16 mouse cellular contexts compared by ENCODE assay signal in genomic region chr15:36398099-36398982, GRCm38 (mm10).
DNase-seq lines count a peak whose midpoint lies in the region; ATAC-seq and TF ChIP-seq lines count a peak whose summit lies in the region.
"Had no signal": no experiment of that assay in that cellular context is flagged by ENCODE, and none has a peak within 500 bp of the region (broad histone marks: within the 10 kb centered on the region; RNA-seq: fewer than 3 reads in every experiment).

No protein-coding gene starts in this region.

- TF ChIP-seq CTCF in forebrain, postnatal 0 days (IDR thresholded peaks at IDR 0.05; ENCODE audit: low read depth), result no peak

- H3K27ac ChIP-seq in forebrain, postnatal 0 days (ENCODE audit: low read depth, low read length), result peak overlapping the region; percentile 66; the same call in 1 of the 2 replicates
- no peak overlapping the region for H3K27ac ChIP-seq in forebrain, embryonic 13.5 days
- H3K27ac ChIP-seq in limb, embryonic 13.5 days, result no peak overlapping the region
- H3K27ac ChIP-seq in limb, embryonic 10.5 days, result no peak overlapping the region
- H3K27ac ChIP-seq in embryonic facial prominence, embryonic 14.5 days (replicated peaks; ENCODE audit: low read depth, low read length), result no peak overlapping the region
- H3K27ac ChIP-seq in midbrain, embryonic 16.5 days (ENCODE audit: low read length), result peak overlapping the region; percentile 41; the same call in 1 of the 2 replicates
- H3K27ac ChIP-seq: macrophage had no signal

- no peaks in the 10 kb centered on the region for H3K9me3 ChIP-seq in forebrain, postnatal 0 days (ENCODE audit: low read length)
- H3K9me3 ChIP-seq in forebrain, embryonic 13.5 days (replicated peaks), result no peaks in the 10 kb centered on the region
- no peaks in the 10 kb centered on the region for H3K9me3 ChIP-seq in limb, embryonic 13.5 days
- no peaks in the 10 kb centered on the region for H3K9me3 ChIP-seq in limb, embryonic 10.5 days (replicated peaks)
- no peaks in the 10 kb centered on the region for H3K9me3 ChIP-seq in embryonic facial prominence, embryonic 14.5 days (ENCODE audit: control insufficient read depth, low read length)
- H3K9me3 ChIP-seq in midbrain, embryonic 16.5 days (replicated peaks; ENCODE audit: control insufficient read depth, low read length, poor library complexity, severe bottlenecking), result no peaks in the 10 kb centered on the region

- peak; percentile 74 for ATAC-seq in forebrain, postnatal 0 days
- ATAC-seq in forebrain, embryonic 13.5 days, result no peak
- peak; percentile 32; the same call in 1 of the 2 replicates for ATAC-seq in limb, embryonic 13.5 days (ENCODE audit: low FRiP score, low read depth)
- peak; percentile 31; the same call in 1 of the 2 replicates for ATAC-seq in embryonic facial prominence, embryonic 14.5 days (ENCODE audit: low read depth)
- ATAC-seq in midbrain, embryonic 16.5 days, result peak; percentile 75
- ATAC-seq: inflammation-experienced regulatory T-cells, adult 6 months; Patski had no signal

- peak; percentile 56 for DNase-seq in forebrain, postnatal 0 days
- no peak for DNase-seq in limb, embryonic 10.5 days (ENCODE audit: low spot score)
- peak; percentile 57 for DNase-seq in embryonic facial prominence, embryonic 14.5 days (ENCODE audit: low spot score)
- no peak for DNase-seq in kidney, postnatal 25 days
- DNase-seq in ovary, postnatal 10 days (ENCODE audit: low spot score), result no peak
- DNase-seq: B cell, adult 2 months; cerebellum, adult 11-12 months; liver; lung, adult 18-20 months; thymus, adult 18-20 months had no signal

- H3K9ac ChIP-seq in forebrain, postnatal 0 days, result no peak overlapping the region
- no peak overlapping the region for H3K9ac ChIP-seq in forebrain, embryonic 13.5 days
- H3K9ac ChIP-seq in limb, embryonic 13.5 days, result no peak overlapping the region
- H3K9ac ChIP-seq in embryonic facial prominence, embryonic 14.5 days (ENCODE audit: low read depth, low read length), result no peak overlapping the region
- H3K9ac ChIP-seq in midbrain, embryonic 16.5 days (ENCODE audit: low read depth, low read length), result no peak overlapping the region

- WGBS in forebrain, postnatal 0 days, result 52% methylated on average over 9 of the region's 9 CpGs
- 72% methylated on average over 9 of the region's 9 CpGs for WGBS in forebrain, embryonic 13.5 days
- 63% methylated on average over 9 of the region's 9 CpGs for WGBS in limb, embryonic 13.5 days
- WGBS in limb, embryonic 10.5 days, result 80% methylated on average over 9 of the region's 9 CpGs
- WGBS in embryonic facial prominence, embryonic 14.5 days, result 56% methylated on average over 9 of the region's 9 CpGs
- WGBS in midbrain, embryonic 16.5 days, result 59% methylated on average over 9 of the region's 9 CpGs

- no peak overlapping the region for H3K4me3 ChIP-seq in forebrain, postnatal 0 days (ENCODE audit: low read depth, low read length)
- H3K4me3 ChIP-seq in forebrain, embryonic 13.5 days, result no peak overlapping the region
- H3K4me3 ChIP-seq in limb, embryonic 13.5 days, result no peak overlapping the region
- H3K4me3 ChIP-seq in limb, embryonic 10.5 days, result no peak overlapping the region
- H3K4me3 ChIP-seq in embryonic facial prominence, embryonic 14.5 days (ENCODE audit: low read depth, low read length), result no peak overlapping the region
- H3K4me3 ChIP-seq in midbrain, embryonic 16.5 days (ENCODE audit: low read depth, low read length), result no peak overlapping the region

- H3K27me3 ChIP-seq in forebrain, postnatal 0 days (ENCODE audit: insufficient read depth, low read length), result no peaks in the 10 kb centered on the region
- H3K27me3 ChIP-seq in forebrain, embryonic 13.5 days, result no peaks in the 10 kb centered on the region
- H3K27me3 ChIP-seq in limb, embryonic 13.5 days, result no peaks in the 10 kb centered on the region
- H3K27me3 ChIP-seq in limb, embryonic 10.5 days (ENCODE audit: low read depth, poor library complexity, severe bottlenecking), result no peaks in the 10 kb centered on the region
- H3K27me3 ChIP-seq in embryonic facial prominence, embryonic 14.5 days (replicated peaks; ENCODE audit: control insufficient read depth, insufficient read depth, low read length), result no peaks in the 10 kb centered on the region
- H3K27me3 ChIP-seq in midbrain, embryonic 16.5 days (ENCODE audit: control insufficient read depth, insufficient read depth, low read depth, low read length), result no peaks in the 10 kb centered on the region
- H3K27me3 ChIP-seq: Patski had no signal

- H3K4me2 ChIP-seq in forebrain, postnatal 0 days (ENCODE audit: low read depth), result no peak overlapping the region
- H3K4me2 ChIP-seq in forebrain, embryonic 13.5 days, result no peak overlapping the region
- H3K4me2 ChIP-seq in limb, embryonic 13.5 days (replicated peaks), result no peak overlapping the region
- H3K4me2 ChIP-seq in embryonic facial prominence, embryonic 14.5 days (ENCODE audit: low read depth, low read length), result no peak overlapping the region
- no peak overlapping the region for H3K4me2 ChIP-seq in midbrain, embryonic 16.5 days (ENCODE audit: low read length)

- H3K36me3 ChIP-seq in forebrain, postnatal 0 days (ENCODE audit: insufficient read depth), result no peaks in the 10 kb centered on the region
- H3K36me3 ChIP-seq in forebrain, embryonic 13.5 days (ENCODE audit: poor library complexity, severe bottlenecking), result no peaks in the 10 kb centered on the region
- no peaks in the 10 kb centered on the region for H3K36me3 ChIP-seq in limb, embryonic 13.5 days
- no peaks in the 10 kb centered on the region for H3K36me3 ChIP-seq in limb, embryonic 10.5 days
- no peaks in the 10 kb centered on the region for H3K36me3 ChIP-seq in embryonic facial prominence, embryonic 14.5 days (ENCODE audit: control insufficient read depth, insufficient read depth, low read length)
- no peaks in the 10 kb centered on the region for H3K36me3 ChIP-seq in midbrain, embryonic 16.5 days (ENCODE audit: control insufficient read depth, insufficient read depth, low read length)

- H3K4me1 ChIP-seq in forebrain, postnatal 0 days (ENCODE audit: insufficient read depth), result 0 out of 2 replicates have a peak, but pooled peaks cover 3% of the 10 kb centered on the region
- H3K4me1 ChIP-seq in forebrain, embryonic 13.5 days, result peaks cover 25% of the 10 kb centered on the region
- H3K4me1 ChIP-seq in limb, embryonic 13.5 days, result peaks cover 19% of the 10 kb centered on the region
- H3K4me1 ChIP-seq in limb, embryonic 10.5 days, result no peaks in the 10 kb centered on the region
- peaks cover 18% of the 10 kb centered on the region; the same call in 1 of the 2 replicates for H3K4me1 ChIP-seq in embryonic facial prominence, embryonic 14.5 days (ENCODE audit: control insufficient read depth, insufficient read depth, low read length)
- peaks cover 8% of the 10 kb centered on the region for H3K4me1 ChIP-seq in midbrain, embryonic 16.5 days (ENCODE audit: control insufficient read depth, insufficient read depth, low read length)

Comparison
In these comparisons a context has a peak if more than half of its experiments do, and no peak if none do; other contexts are left out.
1. H3K27ac ChIP-seq: peak in forebrain, postnatal 0 days (single experiment) and midbrain, embryonic 16.5 days (single experiment); none in forebrain, embryonic 13.5 days (single experiment), limb, embryonic 13.5 days (single experiment), limb, embryonic 10.5 days (single experiment) and embryonic facial prominence, embryonic 14.5 days (single experiment).
2. DNase-seq: peak in forebrain, postnatal 0 days (single experiment) and embryonic facial prominence, embryonic 14.5 days (single experiment); none in limb, embryonic 10.5 days (single experiment), kidney, postnatal 25 days (0 of 2) and ovary, postnatal 10 days (single experiment).